Mouse (Mus musculus) lung, postnatal 25 days (tissue): Measurements from ENCODE around the gene Pcyt1b.
A peak's percentile ranks its signal among the peaks of the same experiment; 100 is the strongest.

ENCODE experiments used
- DNase-seq: peaks from one replicate; pipeline ENCODE4 v3.0.0; 2022; ENCODE audit warnings: low spot score

The Pcyt1b gene

GRCm38 (mm10) chrX:93732975-93733748, 78.5 kb downstream of the Pcyt1b start:
- DNase-seq, result no peak

GRCm38 (mm10) chrX:93749165-93749564, 94.5 kb downstream of the Pcyt1b start:
- DNase-seq, result no peak

GRCm38 (mm10) chrX:93750566-93750965, 95.9 kb downstream of the Pcyt1b start:
- no peak for DNase-seq

- no peak for DNase-seq
These were observed 100.7 kb downstream of the Pcyt1b start for GRCm38 (mm10) chrX:93755210-93755842.

GRCm38 (mm10) chrX:93756867-93757455, 102.3 kb downstream of the Pcyt1b start:
- DNase-seq, result no peak

GRCm38 (mm10) chrX:93760770-93761169, 106.1 kb downstream of the Pcyt1b start:
- DNase-seq, result no peak

- no peak for DNase-seq
These were observed 134.9 kb downstream of the Pcyt1b start for GRCm38 (mm10) chrX:93789562-93789961.

- peak; percentile 27 for DNase-seq
These were observed 138.5 kb downstream of the Pcyt1b start for GRCm38 (mm10) chrX:93793168-93793567.
